Mouse (Mus musculus) ES-E14 (cell line): ENCODE results near the gene Prickle3.

Experiments
- CHD2 ChIP-seq: IDR thresholded peaks from 2 replicates; pipeline ENCODE4 v1.6.1; 2014; ENCODE audit warnings: mild to moderate bottlenecking, low read depth, low read length, inconsistent platforms
- MAFK ChIP-seq: IDR thresholded peaks from 2 replicates; pipeline ENCODE4 v1.6.1; 2014; ENCODE audit warnings: mild to moderate bottlenecking, low read depth, low read length, inconsistent platforms; ENCODE audit not compliant: insufficient read depth

DNA sequence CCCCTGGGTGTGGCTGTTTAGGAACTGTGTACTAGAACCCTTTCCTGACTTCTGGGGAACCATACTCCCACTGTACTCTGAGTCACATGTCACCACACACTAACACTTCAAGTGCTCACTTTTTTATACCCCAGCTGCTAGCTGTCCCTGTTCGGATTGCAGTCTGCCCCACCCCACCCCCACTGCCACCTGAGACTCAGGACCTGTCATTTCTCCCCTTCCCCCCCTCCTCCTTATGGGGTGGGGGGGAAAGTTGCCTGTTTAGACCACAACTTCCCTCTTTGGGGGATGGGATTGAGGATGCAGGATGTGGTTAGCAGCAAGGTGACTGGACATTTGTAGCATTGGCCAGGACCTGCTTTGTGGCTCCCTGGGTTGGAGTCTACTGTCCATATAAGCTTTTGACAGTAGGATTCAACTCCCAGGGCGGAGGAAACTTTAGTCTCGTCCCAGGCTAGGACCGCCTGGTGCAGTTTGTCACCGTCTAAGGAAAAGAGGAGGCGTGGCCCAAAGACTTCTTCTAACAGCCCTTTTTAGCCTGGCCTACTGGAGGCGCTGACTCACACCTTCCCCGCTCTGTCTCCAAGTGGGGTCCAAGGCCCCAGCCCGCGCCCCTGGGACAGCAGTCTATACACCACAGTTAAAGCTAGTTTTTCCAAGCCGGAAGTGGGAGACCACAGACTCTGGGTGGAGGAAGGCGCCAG is 16.7 kb downstream of the Prickle3 start:
- no peak for TF ChIP-seq CHD2
- no peak for TF ChIP-seq MAFK
